Mouse (Mus musculus): ENCODE measurements around the gene Fzr1. TPM values are rescaled to one million over a fixed set of nuclear protein-coding genes. Genes with fewer than 3 reads are reported as not detected.

Fzr1 gene
- polyA plus RNA-seq, 1 experiment from 2014 or later, result 104 TPM

GRCm38 (mm10) chr10:81379809-81380378 lies 1.6 kb upstream of the Fzr1 start:
- Histone ChIP-seq H3K9me3 (ENCODE audit: control insufficient read depth, low read length) (no peaks in the 10 kb centered on the region), H3K9ac (ENCODE audit: low read length) (no peak overlapping the region), H3K4me3 (ENCODE audit: low read depth, low read length) (no peak overlapping the region), H3K36me3 (ENCODE audit: control insufficient read depth, insufficient read depth, low read length) (peaks cover 3% of the 10 kb centered on the region; the same call in 1 of the 2 replicates), H3K27ac (ENCODE audit: low read depth, low read length) (no peak overlapping the region), H3K4me2 (no peak overlapping the region), H3K27me3 (ENCODE audit: control insufficient read depth, insufficient read depth, low read length) (no peaks in the 10 kb centered on the region), H3K4me1 (ENCODE audit: control insufficient read depth, insufficient read depth, low read length) (peaks cover 20% of the 10 kb centered on the region)
- 89% methylated on average over 6 of the region's 6 CpGs for WGBS
- ATAC-seq (ENCODE audit: low FRiP score), result no peak
- no peak for DNase-seq (ENCODE audit: low spot score, missing footprints)

GRCm38 (mm10) chr10:81379183-81379553 lies 852 bp upstream of the Fzr1 start:
- WGBS, result 59% methylated on average over 3 of the region's 3 CpGs
- ATAC-seq (ENCODE audit: low FRiP score), result peak; percentile 4
- peaks cover 5% of the 10 kb centered on the region; the same call in 1 of the 2 replicates for H3K36me3 ChIP-seq (ENCODE audit: control insufficient read depth, insufficient read depth, low read length)

GRCm38 (mm10) chr10:81378553-81379182 lies 352 bp upstream of the Fzr1 start:
- under 1% methylated on average over 44 of the region's 46 CpGs for WGBS
- Histone ChIP-seq H3K4me2 (peak overlapping the region; percentile 55), H3K9ac (ENCODE audit: low read length) (peak overlapping the region; percentile 96), H3K4me1 (ENCODE audit: control insufficient read depth, insufficient read depth, low read length) (peaks cover 18% of the 10 kb centered on the region), H3K36me3 (ENCODE audit: control insufficient read depth, insufficient read depth, low read length) (peaks cover 6% of the 10 kb centered on the region; the same call in 1 of the 2 replicates), H3K9me3 (ENCODE audit: control insufficient read depth, low read length) (no peaks in the 10 kb centered on the region), H3K27ac (ENCODE audit: low read depth, low read length) (peak overlapping the region; percentile 65), H3K27me3 (ENCODE audit: control insufficient read depth, insufficient read depth, low read length) (no peaks in the 10 kb centered on the region), H3K4me3 (ENCODE audit: low read depth, low read length) (peak overlapping the region; percentile 86)
- DNase-seq (ENCODE audit: low spot score, missing footprints), result peak; percentile 100
- peak; percentile 97 for ATAC-seq (ENCODE audit: low FRiP score)

More at GRCm38 (mm10) chr10:81379183-81379553, 852 bp upstream of the Fzr1 start:
- peak overlapping the region; percentile 55 for H3K4me2 ChIP-seq
- H3K4me1 ChIP-seq (ENCODE audit: control insufficient read depth, insufficient read depth, low read length), result peaks cover 18% of the 10 kb centered on the region
- peak overlapping the region; percentile 65 for H3K27ac ChIP-seq (ENCODE audit: low read depth, low read length)
- peak overlapping the region; percentile 86 for H3K4me3 ChIP-seq (ENCODE audit: low read depth, low read length)
- H3K9ac ChIP-seq (ENCODE audit: low read length), result peak overlapping the region; percentile 71
- no peaks in the 10 kb centered on the region for H3K27me3 ChIP-seq (ENCODE audit: control insufficient read depth, insufficient read depth, low read length)
- no peaks in the 10 kb centered on the region for H3K9me3 ChIP-seq (ENCODE audit: control insufficient read depth, low read length)
- DNase-seq (ENCODE audit: low spot score, missing footprints), result no peak

- H3K9me3 ChIP-seq (ENCODE audit: control insufficient read depth, low read length), result no peaks in the 10 kb centered on the region
- H3K9ac ChIP-seq (ENCODE audit: low read length), result peak overlapping the region; percentile 96
- H3K4me2 ChIP-seq, result peak overlapping the region; percentile 88
- WGBS, result 74% methylated on average over 2 of the region's 2 CpGs
- peak overlapping the region; percentile 86 for H3K4me3 ChIP-seq (ENCODE audit: low read depth, low read length)
- DNase-seq (ENCODE audit: low spot score, missing footprints), result no peak
- no peak for ATAC-seq (ENCODE audit: low FRiP score)
- no peak overlapping the region for H3K27ac ChIP-seq (ENCODE audit: low read depth, low read length)
- H3K36me3 ChIP-seq (ENCODE audit: control insufficient read depth, insufficient read depth, low read length), result peaks cover 6% of the 10 kb centered on the region
- no peaks in the 10 kb centered on the region for H3K27me3 ChIP-seq (ENCODE audit: control insufficient read depth, insufficient read depth, low read length)
- H3K4me1 ChIP-seq (ENCODE audit: control insufficient read depth, insufficient read depth, low read length), result peaks cover 18% of the 10 kb centered on the region
Measured at GRCm38 (mm10) chr10:81377362-81377664, 1.0 kb downstream of the Fzr1 start.

- Histone ChIP-seq H3K4me2 (peak overlapping the region; percentile 88), H3K9me3 (ENCODE audit: control insufficient read depth, low read length) (no peaks in the 10 kb centered on the region), H3K9ac (ENCODE audit: low read length) (peak overlapping the region; percentile 2), H3K4me1 (ENCODE audit: control insufficient read depth, insufficient read depth, low read length) (peaks cover 18% of the 10 kb centered on the region), H3K27ac (ENCODE audit: low read depth, low read length) (no peak overlapping the region), H3K27me3 (ENCODE audit: control insufficient read depth, insufficient read depth, low read length) (no peaks in the 10 kb centered on the region), H3K4me3 (ENCODE audit: low read depth, low read length) (peak overlapping the region; percentile 86), H3K36me3 (ENCODE audit: control insufficient read depth, insufficient read depth, low read length) (peaks cover 6% of the 10 kb centered on the region)
- 41% methylated on average over 6 of the region's 6 CpGs for WGBS
- no peak for DNase-seq (ENCODE audit: low spot score, missing footprints)
- ATAC-seq (ENCODE audit: low FRiP score), result no peak
Measured at GRCm38 (mm10) chr10:81376561-81377361, 1.6 kb downstream of the Fzr1 start.

GRCm38 (mm10) chr10:81375322-81375721 lies 3.0 kb downstream of the Fzr1 start:
- peaks cover 18% of the 10 kb centered on the region for H3K4me1 ChIP-seq (ENCODE audit: control insufficient read depth, insufficient read depth, low read length)
- no peak overlapping the region for H3K4me2 ChIP-seq
- no peak overlapping the region for H3K9ac ChIP-seq (ENCODE audit: low read length)
- H3K4me3 ChIP-seq (ENCODE audit: low read depth, low read length), result no peak overlapping the region; the same call in 1 of the 2 replicates
- DNase-seq (ENCODE audit: low spot score, missing footprints), result no peak
- no peaks in the 10 kb centered on the region for H3K9me3 ChIP-seq (ENCODE audit: control insufficient read depth, low read length)
- no peaks in the 10 kb centered on the region for H3K27me3 ChIP-seq (ENCODE audit: control insufficient read depth, insufficient read depth, low read length)
- 90% methylated on average over 10 of the region's 10 CpGs for WGBS
- no peak overlapping the region for H3K27ac ChIP-seq (ENCODE audit: low read depth, low read length)
- ATAC-seq (ENCODE audit: low FRiP score), result no peak
- H3K36me3 ChIP-seq (ENCODE audit: control insufficient read depth, insufficient read depth, low read length), result peaks cover 11% of the 10 kb centered on the region

- no peak overlapping the region for H3K4me2 ChIP-seq
- H3K4me3 ChIP-seq (ENCODE audit: low read depth, low read length), result no peak overlapping the region
- H3K27ac ChIP-seq (ENCODE audit: low read depth, low read length), result 0 out of 2 replicates have a peak overlapping the region, but pooled peaks have one; percentile 9
- DNase-seq (ENCODE audit: low spot score, missing footprints) (peak; percentile 85), ATAC-seq (ENCODE audit: low FRiP score) (no peak)
- no peaks in the 10 kb centered on the region for H3K9me3 ChIP-seq (ENCODE audit: control insufficient read depth, low read length)
- peaks cover 11% of the 10 kb centered on the region for H3K27me3 ChIP-seq (ENCODE audit: control insufficient read depth, insufficient read depth, low read length)
- H3K9ac ChIP-seq (ENCODE audit: low read length), result no peak overlapping the region
- peaks cover 30% of the 10 kb centered on the region for H3K36me3 ChIP-seq (ENCODE audit: control insufficient read depth, insufficient read depth, low read length)
- 87% methylated on average over 6 of the region's 6 CpGs for WGBS
- H3K4me1 ChIP-seq (ENCODE audit: control insufficient read depth, insufficient read depth, low read length), result peaks cover 36% of the 10 kb centered on the region
Measured at GRCm38 (mm10) chr10:81367207-81367495, 11.2 kb downstream of the Fzr1 start.

- H3K27me3 ChIP-seq (ENCODE audit: control insufficient read depth, insufficient read depth, low read length), result peaks cover 11% of the 10 kb centered on the region
- H3K4me2 ChIP-seq, result no peak overlapping the region
- DNase-seq (ENCODE audit: low spot score, missing footprints), result peak; percentile 80
- H3K27ac ChIP-seq (ENCODE audit: low read depth, low read length), result peak overlapping the region; percentile 9; the same call in 1 of the 2 replicates
- ATAC-seq (ENCODE audit: low FRiP score), result no peak
- H3K9me3 ChIP-seq (ENCODE audit: control insufficient read depth, low read length), result no peaks in the 10 kb centered on the region
- H3K4me1 ChIP-seq (ENCODE audit: control insufficient read depth, insufficient read depth, low read length), result peaks cover 36% of the 10 kb centered on the region
- H3K36me3 ChIP-seq (ENCODE audit: control insufficient read depth, insufficient read depth, low read length), result peaks cover 30% of the 10 kb centered on the region
- H3K9ac ChIP-seq (ENCODE audit: low read length), result 0 out of 2 replicates have a peak overlapping the region, but pooled peaks have one; percentile 20
- H3K4me3 ChIP-seq (ENCODE audit: low read depth, low read length), result no peak overlapping the region
- 78% methylated on average over 6 of the region's 6 CpGs for WGBS
Measured at GRCm38 (mm10) chr10:81366477-81367206, 11.7 kb downstream of the Fzr1 start.

Data from midbrain, embryonic 11.5 days (tissue).